Mouse (Mus musculus): ENCODE results near the gene Plb1.

DNA sequence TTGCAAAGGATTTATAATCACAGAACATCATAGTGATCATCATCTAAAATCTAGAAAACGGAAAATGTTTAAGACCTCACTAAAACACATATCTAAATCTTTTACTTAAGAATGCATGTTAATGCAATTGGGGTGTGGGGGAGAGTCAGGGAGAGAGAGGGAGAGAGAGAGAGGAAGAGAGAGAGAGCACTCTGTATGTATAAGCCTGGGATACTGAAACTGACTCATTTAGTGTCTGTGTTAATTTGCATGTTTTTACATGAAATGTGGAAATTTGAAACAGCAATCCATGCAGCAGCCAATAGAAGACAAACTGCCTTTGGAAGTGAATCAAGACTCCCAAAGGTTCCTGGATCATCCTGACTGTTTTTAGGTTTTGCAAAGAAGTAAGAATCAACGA, 181.1 kb downstream of the Plb1 start:
- TF ChIP-seq CTCF (IDR thresholded peaks at IDR 0.05; ENCODE audit: control insufficient read depth, insufficient read depth, insufficient read length) (no peak), USF1 (IDR thresholded peaks at IDR 0.05; ENCODE audit: low read depth) (no peak), CEBPB (IDR thresholded peaks at IDR 0.05; ENCODE audit: low read depth) (no peak), MAX (IDR thresholded peaks at IDR 0.05) (no peak)

Data from C2C12 (cell line).